Mouse (Mus musculus) testis, adult 2 months (tissue): ENCODE data around the gene Ccdc146.

Experiments used
- CTCF ChIP-seq: fragments of 200-500 bp; IDR thresholded peaks from 2 replicates; pipeline ENCODE4 v1.5.1; 2012; ENCODE audit warnings: low read depth, mild to moderate bottlenecking, inconsistent platforms, low read length, moderate library complexity; ENCODE audit not compliant: control insufficient read depth, insufficient read depth, insufficient replicate concordance
- POLR2A ChIP-seq: fragments of 200-500 bp; IDR thresholded peaks from 2 replicates; pipeline ENCODE4 v1.6.1; 2012; ENCODE audit warnings: low read depth, mild to moderate bottlenecking, inconsistent platforms, low read length, moderate library complexity; ENCODE audit not compliant: control insufficient read depth

GRCm38 (mm10) chr5:21244575-21244974 lies 179.9 kb downstream of the Ccdc146 start:
- TF ChIP-seq POLR2A (no peak), CTCF (no peak)
